Mouse (Mus musculus) CH12.LX (cell line): Measurements from ENCODE around the gene Zcchc9. TPM values are rescaled to one million over a fixed set of nuclear protein-coding genes. Genes with fewer than 3 reads are reported as not detected.
A peak's percentile ranks its signal among the peaks of the same experiment; 100 is the strongest.

Experiments
- DNase-seq: peaks from one replicate; pipeline ENCODE4 v3.0.0-alpha.2; 2013; ENCODE audit errors: extremely low read depth
- H3K27ac ChIP-seq: 2 replicates; pipeline ENCODE4 v1.5.1; 2012; ENCODE audit warnings: low read depth, mild to moderate bottlenecking, control low read depth, moderate library complexity; ENCODE audit not compliant: insufficient read depth
- H3K27me3 ChIP-seq: replicated peaks from 2 replicates; pipeline ENCODE3; 2012; ENCODE audit warnings: inconsistent platforms
- H3K36me3 ChIP-seq, 2 experiments: replicated peaks in 1 of 2; 2 replicates each; pipeline versions ENCODE3 to v1.6.1; 2012; ENCODE audit warnings: inconsistent platforms in 1 of 2, low read length in 1 of 2, mild to moderate bottlenecking in 1 of 2, mixed read lengths in 1 of 2, moderate library complexity in 1 of 2; ENCODE audit not compliant: control insufficient read depth in 1 of 2, insufficient read depth in 1 of 2
- H3K4me1 ChIP-seq, 2 experiments: 2 replicates each; pipeline ENCODE4 v1.6.1; 2012; ENCODE audit warnings: inconsistent platforms in 1 of 2, moderate library complexity in 1 of 2; ENCODE audit not compliant: insufficient read depth in 2 of 2, control insufficient read depth in 1 of 2
- H3K4me2 ChIP-seq: 2 replicates; pipeline ENCODE4 v1.6.1; 2012; ENCODE audit warnings: low read depth, mild to moderate bottlenecking, control low read depth; ENCODE audit not compliant: poor library complexity, insufficient read depth, severe bottlenecking
- H3K4me3 ChIP-seq, 3 experiments: fragments of 150-350 bp in 1 of 3; sonication (generic) in 1 of 3; replicated peaks in 1 of 3; 2 replicates each; pipeline versions ENCODE3 to v1.5.1; 2011 to 2012; ENCODE audit warnings: low read depth in 2 of 3, low read length in 2 of 3, mild to moderate bottlenecking in 2 of 3, moderate library complexity in 2 of 3, control low read depth in 1 of 3, improper control_type of control experiment in 1 of 3, inconsistent platforms in 1 of 3, mixed read lengths in 1 of 3; ENCODE audit not compliant: poor library complexity in 1 of 3
- H3K79me2 ChIP-seq: replicated peaks from 2 replicates; pipeline ENCODE4 v1.6.1; 2012; ENCODE audit warnings: mild to moderate bottlenecking, moderate library complexity; ENCODE audit not compliant: control insufficient read depth, poor library complexity, insufficient read depth, severe bottlenecking; ENCODE audit errors: extremely low read depth
- H3K9ac ChIP-seq: 2 replicates; pipeline ENCODE4 v1.6.1; 2012; ENCODE audit warnings: low read depth, mild to moderate bottlenecking, control low read depth, moderate library complexity; ENCODE audit not compliant: insufficient read depth
- H3K9me3 ChIP-seq: replicated peaks from 2 replicates; pipeline ENCODE3; 2012; ENCODE audit warnings: low read length, inconsistent platforms, mixed read lengths
- BHLHE40 ChIP-seq: IDR thresholded peaks from 2 replicates; pipeline ENCODE4 v1.6.1; 2011; ENCODE audit warnings: mild to moderate bottlenecking, low read depth, low read length, improper control_type of control experiment
- CHD1 ChIP-seq: IDR thresholded peaks from 2 replicates; pipeline ENCODE4 v1.6.1; 2012; ENCODE audit warnings: low read depth, low read length, improper control_type of control experiment, inconsistent platforms
- E2F4 ChIP-seq: IDR thresholded peaks from 2 replicates; pipeline ENCODE4 v1.6.1; 2011; ENCODE audit warnings: low read depth, low read length, improper control_type of control experiment; ENCODE audit not compliant: insufficient replicate concordance
- ETS1 ChIP-seq: conservative IDR thresholded peaks from 2 replicates; pipeline ENCODE4 v1.6.1; 2012; ENCODE audit warnings: low read depth, mild to moderate bottlenecking, inconsistent platforms, low read length, improper control_type of control experiment, moderate library complexity
- GABPA ChIP-seq: IDR thresholded peaks from 2 replicates; pipeline ENCODE4 v1.6.1; 2012; ENCODE audit warnings: low read depth, low read length, improper control_type of control experiment, inconsistent platforms; ENCODE audit not compliant: insufficient replicate concordance
- HCFC1 ChIP-seq: IDR thresholded peaks from 2 replicates; pipeline ENCODE4 v1.6.1; 2012; ENCODE audit warnings: low read depth, mild to moderate bottlenecking, inconsistent platforms, low read length, improper control_type of control experiment
- KAT2A ChIP-seq: IDR thresholded peaks from 2 replicates; pipeline ENCODE4 v1.6.1; 2012; ENCODE audit warnings: low read length, improper control_type of control experiment, inconsistent platforms; ENCODE audit not compliant: insufficient replicate concordance
- MAFK ChIP-seq: IDR thresholded peaks from 2 replicates; pipeline ENCODE4 v1.6.1; 2011; ENCODE audit warnings: low read length, improper control_type of control experiment; ENCODE audit not compliant: insufficient replicate concordance
- MAX ChIP-seq: IDR thresholded peaks from 2 replicates; pipeline ENCODE4 v1.6.1; 2011; ENCODE audit warnings: low read length, improper control_type of control experiment
- MAZ ChIP-seq: IDR thresholded peaks from 2 replicates; pipeline ENCODE4 v1.6.1; 2012; ENCODE audit warnings: low read depth, mild to moderate bottlenecking, inconsistent platforms, low read length, improper control_type of control experiment, moderate library complexity
- MXI1 ChIP-seq: IDR thresholded peaks from 2 replicates; pipeline ENCODE4 v1.6.1; 2011; ENCODE audit warnings: mild to moderate bottlenecking, low read depth, low read length, improper control_type of control experiment
- NELFE ChIP-seq: IDR thresholded peaks from 2 replicates; pipeline ENCODE4 v1.6.1; 2011; ENCODE audit warnings: low read depth, low read length, improper control_type of control experiment
- NRF1 ChIP-seq: IDR thresholded peaks from 2 replicates; pipeline ENCODE4 v1.6.1; 2014; ENCODE audit warnings: low read depth, mild to moderate bottlenecking, inconsistent platforms, low read length, improper control_type of control experiment, moderate library complexity
- PAX5 ChIP-seq: IDR thresholded peaks from 2 replicates; pipeline ENCODE4 v1.6.1; 2012; ENCODE audit warnings: low read length, inconsistent platforms, mixed read lengths
- RAD21 ChIP-seq: IDR thresholded peaks from 2 replicates; pipeline ENCODE4 v1.6.1; 2011; ENCODE audit warnings: low read depth, mild to moderate bottlenecking, low read length, improper control_type of control experiment, moderate library complexity
- RCOR1 ChIP-seq: conservative IDR thresholded peaks from 2 replicates; pipeline ENCODE4 v1.6.1; 2012; ENCODE audit warnings: low read depth, mild to moderate bottlenecking, inconsistent platforms, low read length, improper control_type of control experiment
- SMC3 ChIP-seq: IDR thresholded peaks from 2 replicates; pipeline ENCODE4 v1.6.1; 2011; ENCODE audit warnings: low read depth, low read length, improper control_type of control experiment
- USF1 ChIP-seq: IDR thresholded peaks from 2 replicates; pipeline ENCODE4 v1.6.1; 2014; ENCODE audit warnings: low read depth, mild to moderate bottlenecking, inconsistent platforms, low read length, improper control_type of control experiment
- ZC3H11A ChIP-seq: IDR thresholded peaks from 2 replicates; pipeline ENCODE4 v1.6.1; 2012; ENCODE audit warnings: low read depth, mild to moderate bottlenecking, inconsistent platforms, low read length, improper control_type of control experiment
- ZKSCAN1 ChIP-seq: IDR thresholded peaks from 2 replicates; pipeline ENCODE4 v1.6.1; 2012; ENCODE audit warnings: low read depth, inconsistent platforms, low read length, improper control_type of control experiment, borderline replicate concordance
- ZNF384 ChIP-seq: IDR thresholded peaks from 2 replicates; pipeline ENCODE4 v1.6.1; 2012; ENCODE audit warnings: low read depth, low read length, improper control_type of control experiment, inconsistent platforms
- dilution Hi-C: fragments of 300-500 bp; cut with MboI; formaldehyde crosslinking; loops from 2 replicates; pipeline ENCODE4 v1.14.3; 2020; ENCODE audit warnings: low sequenced_read_pairs; ENCODE audit not compliant: extremely low pct_unique_long_range_greater_than_20kb, extremely low pct_ligation_motif_present
- in situ Hi-C: fragments of 300-500 bp; cut with MboI; formaldehyde crosslinking; loops from 3 replicates; pipeline ENCODE4 v1.14.3; 2019; ENCODE audit warnings: low sequenced_read_pairs, low pct_ligation_motif_present, low pct_unique_long_range_greater_than_20kb, mixed read lengths
- polyA plus RNA-seq: library from polyadenylated mRNA; unstranded; fragments of >175 nt; gene quantifications from 2 replicates; pipeline ENCODE4 v1.2.1, GENCODE M21; 2012; ENCODE audit warnings: low read depth; ENCODE audit not compliant: insufficient read length
- total RNA-seq, 2 experiments: library from RNA; depleted of rRNA; stranded (reverse); fragments of 300-350 nt in 1 of 2; fragments of >200 nt in 1 of 2; gene quantifications; 2 replicates each; pipeline ENCODE4 v1.2.3; 2012 to 2014

The Zcchc9 gene
- total and polyA plus RNA-seq, 3 experiments, result 41.6 to 89.1 (median 47.9) TPM

DNA sequence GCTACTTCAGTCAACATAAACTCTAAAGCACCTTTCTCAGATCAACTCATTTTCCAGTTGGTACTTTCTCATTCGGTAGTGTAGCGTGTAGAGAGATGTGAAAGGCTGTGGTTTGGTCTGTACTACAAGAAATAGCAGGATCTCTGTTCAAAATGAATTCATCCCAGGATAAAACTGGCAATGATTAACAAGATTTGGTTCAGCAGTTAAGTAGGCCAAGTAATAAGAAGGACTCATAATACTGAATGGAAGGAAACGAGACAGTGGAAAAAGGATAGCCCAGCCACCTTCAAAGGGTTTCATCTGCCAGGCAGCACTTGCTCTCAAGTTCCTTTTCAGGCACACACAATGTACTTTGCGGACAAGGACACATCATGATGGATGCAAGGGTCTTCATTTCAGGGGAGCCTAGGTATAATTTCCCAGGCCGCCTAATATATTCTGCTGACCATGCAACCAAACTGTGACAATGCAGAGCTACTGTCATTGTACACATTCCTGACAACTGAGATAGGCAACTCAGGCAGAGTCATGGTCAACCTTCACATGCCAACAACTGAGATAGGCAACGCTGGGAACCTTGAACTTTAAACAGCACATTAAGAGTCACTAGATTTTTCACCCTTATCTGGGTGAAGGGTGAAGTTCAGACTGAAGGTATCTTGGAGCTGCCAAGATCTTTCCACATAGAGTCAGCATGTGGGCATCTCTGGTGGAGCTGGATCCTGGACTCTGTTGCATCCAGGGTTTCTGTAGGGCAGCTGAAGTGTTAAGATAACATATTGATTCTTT is 45.7 kb downstream of the Zcchc9 start:
- in situ Hi-C loops, result loop anchor here (5.0 kb wide), 1 partner anchor 45 kb away; the partner anchor contains the start of gene Zcchc9
- H3K9me3 ChIP-seq, result no peaks in the 10 kb centered on the region
- no peak for TF ChIP-seq NRF1
- no peaks in the 10 kb centered on the region for H3K27me3 ChIP-seq
- H3K4me1 ChIP-seq, result peaks cover 7 to 47% of the 10 kb centered on the region in 2 experiments
- H3K36me3 ChIP-seq, result no peaks in the 10 kb centered on the region
- no peak overlapping the region for H3K9ac ChIP-seq
- no peak overlapping the region for H3K27ac ChIP-seq
- no peaks in the 10 kb centered on the region for H3K79me2 ChIP-seq
- DNase-seq, result no peak
- H3K4me3 ChIP-seq, result no peak overlapping the region
- dilution Hi-C loops, result no loop called here
- H3K4me2 ChIP-seq, result no peak overlapping the region

DNA sequence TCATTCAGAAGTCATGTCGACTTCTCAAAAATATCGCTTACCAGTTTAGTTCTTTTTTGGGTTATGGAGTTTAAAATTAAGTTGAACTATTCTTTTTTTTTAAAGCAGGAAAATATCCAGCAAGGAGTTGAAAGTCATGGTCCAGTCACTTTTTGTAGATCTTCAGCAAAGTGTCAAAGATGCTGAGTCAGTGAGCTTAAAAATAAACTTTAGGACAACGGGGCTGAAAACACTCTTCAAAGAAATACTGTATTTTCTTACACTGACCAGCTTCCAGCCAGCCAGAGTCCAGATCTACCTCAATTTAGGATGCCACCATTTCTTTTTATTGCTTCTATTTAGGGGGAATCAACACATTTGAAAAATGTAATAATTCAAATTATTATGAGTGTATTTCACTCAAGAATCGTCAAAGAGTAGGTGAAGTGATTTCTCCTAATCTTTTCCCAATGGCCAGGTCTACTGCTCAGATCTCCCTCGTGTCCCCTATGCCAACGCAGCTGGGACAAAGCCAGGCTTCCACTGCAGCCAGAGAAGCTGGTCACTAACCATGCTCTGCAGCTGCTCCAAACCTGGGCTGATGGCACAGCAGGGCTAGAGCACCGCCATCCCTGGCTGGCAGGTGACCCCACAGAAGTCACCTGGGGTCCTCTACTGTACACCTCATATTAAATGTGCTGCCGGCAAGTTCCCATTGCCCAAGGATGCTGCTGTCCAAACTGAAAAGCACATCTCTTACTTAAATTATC is 47.0 kb downstream of the Zcchc9 start:
- dilution Hi-C loops, result no loop called here
- DNase-seq, result no peak

GRCm38 (mm10) chr13:91759791-91760190 is 47.7 kb downstream of the Zcchc9 start:
- Histone ChIP-seq H3K9ac (no peak overlapping the region), H3K4me1 (peaks cover 7 to 30% of the 10 kb centered on the region in 2 experiments), H3K27ac (no peak overlapping the region), H3K4me3 (no peak overlapping the region), H3K4me2 (no peak overlapping the region), H3K36me3 (no peaks in the 10 kb centered on the region), H3K9me3 (no peaks in the 10 kb centered on the region), H3K27me3 (no peaks in the 10 kb centered on the region), H3K79me2 (no peaks in the 10 kb centered on the region)
- dilution Hi-C loops, result no loop called here
- in situ Hi-C loops, result loop anchor here (5.0 kb wide), 1 partner anchor 48 kb away; the partner anchor contains the start of gene Zcchc9
- DNase-seq, result no peak
- TF ChIP-seq BHLHE40 (no peak), USF1 (no peak), MAX (no peak), E2F4 (no peak), MAFK (no peak), PAX5 (no peak), ZKSCAN1 (no peak), MXI1 (no peak), ZNF384 (no peak), HCFC1 (no peak), RAD21 (no peak), RCOR1 (no peak), GABPA (no peak), ZC3H11A (no peak), NELFE (no peak), KAT2A (no peak), ETS1 (no peak), CHD1 (no peak), SMC3 (no peak)

More for the DNA sequence above, 47.0 kb downstream of the Zcchc9 start:
- Histone ChIP-seq H3K27me3 (no peaks in the 10 kb centered on the region), H3K9me3 (no peaks in the 10 kb centered on the region), H3K79me2 (no peaks in the 10 kb centered on the region), H3K9ac (no peak overlapping the region), H3K4me2 (no peak overlapping the region), H3K27ac (no peak overlapping the region), H3K36me3 (no peaks in the 10 kb centered on the region), H3K4me3 (no peak overlapping the region), H3K4me1 (peaks cover 7 to 37% of the 10 kb centered on the region in 2 experiments)
- in situ Hi-C loops, result loop anchor here (5.0 kb wide), 1 partner anchor 47 kb away; the partner anchor contains the start of gene Zcchc9
- TF ChIP-seq MAFK (peak; percentile 60; the same call in 1 of the 2 replicates), MAZ (no peak)
